Mouse (Mus musculus): Measurements from ENCODE around the gene Tango6. TPM values are rescaled to one million over a fixed set of nuclear protein-coding genes. Genes with fewer than 3 reads are reported as not detected.

Tango6 gene
- polyA plus RNA-seq, 1 experiment from 2014 or later = 6.7 TPM

GRCm38 (mm10) chr8:106850034-106850433 lies 167.2 kb downstream of the Tango6 start:
- Histone ChIP-seq H3K4me2 (no peak overlapping the region), H3K27ac (no peak overlapping the region), H3K9me3 (replicated peaks) (no peaks in the 10 kb centered on the region), H3K36me3 (no peaks in the 10 kb centered on the region), H3K4me1 (replicated peaks) (peaks cover 9% of the 10 kb centered on the region; the same call in 1 of the 2 replicates), H3K27me3 (no peaks in the 10 kb centered on the region), H3K9ac (no peak overlapping the region), H3K4me3 (no peak overlapping the region)
- 67% methylated on average over 10 of the region's 10 CpGs for WGBS
- no peak for ATAC-seq (replicated peaks; ENCODE audit: insufficient number of reproducible peaks, insufficient read depth, low FRiP score, low read depth)

GRCm38 (mm10) chr8:106854534-106855241 lies 171.8 kb downstream of the Tango6 start:
- Histone ChIP-seq H3K36me3 (no peaks in the 10 kb centered on the region), H3K9ac (no peak overlapping the region), H3K27ac (no peak overlapping the region), H3K4me1 (replicated peaks) (peaks cover 12% of the 10 kb centered on the region; the same call in 1 of the 2 replicates), H3K9me3 (replicated peaks) (no peaks in the 10 kb centered on the region), H3K27me3 (no peaks in the 10 kb centered on the region), H3K4me3 (no peak overlapping the region), H3K4me2 (no peak overlapping the region)
- WGBS = 29% methylated on average over 8 of the region's 8 CpGs
- peak; percentile 41; the same call in 1 of the 2 replicates for ATAC-seq (replicated peaks; ENCODE audit: insufficient number of reproducible peaks, insufficient read depth, low FRiP score, low read depth)

- Histone ChIP-seq H3K4me2 (no peak overlapping the region), H3K27ac (no peak overlapping the region), H3K4me1 (replicated peaks) (peaks cover 9% of the 10 kb centered on the region; the same call in 1 of the 2 replicates), H3K36me3 (no peaks in the 10 kb centered on the region), H3K4me3 (no peak overlapping the region), H3K9ac (no peak overlapping the region), H3K9me3 (replicated peaks) (no peaks in the 10 kb centered on the region), H3K27me3 (no peaks in the 10 kb centered on the region)
- no peak for ATAC-seq (replicated peaks; ENCODE audit: insufficient number of reproducible peaks, insufficient read depth, low FRiP score, low read depth)
- WGBS = 60% methylated on average over 3 of the region's 3 CpGs
These were observed 172.3 kb downstream of the Tango6 start for GRCm38 (mm10) chr8:106855242-106855562.

- H3K9ac ChIP-seq = no peak overlapping the region
- H3K36me3 ChIP-seq = no peaks in the 10 kb centered on the region
- no peak overlapping the region for H3K27ac ChIP-seq
- no peaks in the 10 kb centered on the region for H3K4me1 ChIP-seq (replicated peaks)
- WGBS = 80% methylated on average over 10 of the region's 10 CpGs
- H3K4me2 ChIP-seq = no peak overlapping the region
- 0 out of 2 replicates have a peak, but pooled peaks cover 3% of the 10 kb centered on the region for H3K27me3 ChIP-seq
- ATAC-seq (replicated peaks; ENCODE audit: insufficient number of reproducible peaks, insufficient read depth, low FRiP score, low read depth) = no peak
- no peaks in the 10 kb centered on the region for H3K9me3 ChIP-seq (replicated peaks)
- no peak overlapping the region for H3K4me3 ChIP-seq
These were observed 180.0 kb downstream of the Tango6 start for GRCm38 (mm10) chr8:106862845-106863244.

GRCm38 (mm10) chr8:106865354-106865753 lies 182.5 kb downstream of the Tango6 start:
- Histone ChIP-seq H3K9me3 (replicated peaks) (no peaks in the 10 kb centered on the region), H3K9ac (no peak overlapping the region), H3K4me2 (no peak overlapping the region), H3K4me3 (no peak overlapping the region), H3K36me3 (no peaks in the 10 kb centered on the region), H3K4me1 (replicated peaks) (peaks cover 6% of the 10 kb centered on the region), H3K27ac (no peak overlapping the region), H3K27me3 (peaks cover 19% of the 10 kb centered on the region)
- WGBS = 74% methylated on average over 9 of the region's 9 CpGs
- no peak for ATAC-seq (replicated peaks; ENCODE audit: insufficient number of reproducible peaks, insufficient read depth, low FRiP score, low read depth)

- H3K9ac ChIP-seq = peak within 1 kb of the TSS; percentile 66
- peaks cover 34% of the 10 kb centered on the region for H3K4me1 ChIP-seq (replicated peaks)
- WGBS = 3% methylated on average over 18 of the region's 18 CpGs
- peak within 1 kb of the TSS; percentile 99 for H3K4me2 ChIP-seq
- H3K27me3 ChIP-seq = peaks cover 28% of the 10 kb centered on the region
- H3K27ac ChIP-seq = no peak within 1 kb of the TSS
- peak within 1 kb of the TSS; percentile 66 for H3K4me3 ChIP-seq
- peaks cover 6% of the 10 kb centered on the region; the same call in 1 of the 2 replicates for H3K36me3 ChIP-seq
- no peaks in the 10 kb centered on the region for H3K9me3 ChIP-seq (replicated peaks)
- no peak for ATAC-seq (replicated peaks; ENCODE audit: insufficient number of reproducible peaks, insufficient read depth, low FRiP score, low read depth)
These were observed 187.2 kb downstream of the Tango6 start, which contains the start of gene Has3 for GRCm38 (mm10) chr8:106870051-106870450. Has3 (plus strand) TSS chr8:106870242.

GRCm38 (mm10) chr8:106870537-106871327 lies 187.9 kb downstream of the Tango6 start:
- Histone ChIP-seq H3K9ac (peak overlapping the region; percentile 66), H3K4me1 (replicated peaks) (peaks cover 34% of the 10 kb centered on the region), H3K4me2 (peak overlapping the region; percentile 99), H3K27ac (no peak overlapping the region), H3K9me3 (replicated peaks) (no peaks in the 10 kb centered on the region), H3K27me3 (peaks cover 28% of the 10 kb centered on the region), H3K36me3 (peaks cover 6% of the 10 kb centered on the region; the same call in 1 of the 2 replicates), H3K4me3 (peak overlapping the region; percentile 66)
- ATAC-seq (replicated peaks; ENCODE audit: insufficient number of reproducible peaks, insufficient read depth, low FRiP score, low read depth) = peak; percentile 41; the same call in 1 of the 2 replicates
- under 1% methylated on average over 60 of the region's 63 CpGs for WGBS

GRCm38 (mm10) chr8:106871328-106871926 lies 188.6 kb downstream of the Tango6 start:
- peaks cover 36% of the 10 kb centered on the region for H3K4me1 ChIP-seq (replicated peaks)
- H3K27me3 ChIP-seq = peaks cover 28% of the 10 kb centered on the region
- peak overlapping the region; percentile 99 for H3K4me2 ChIP-seq
- WGBS = 1% methylated on average over 15 of the region's 15 CpGs
- peak overlapping the region; percentile 66 for H3K4me3 ChIP-seq
- H3K36me3 ChIP-seq = peaks cover 6% of the 10 kb centered on the region; the same call in 1 of the 2 replicates
- no peak for ATAC-seq (replicated peaks; ENCODE audit: insufficient number of reproducible peaks, insufficient read depth, low FRiP score, low read depth)
- no peak overlapping the region for H3K27ac ChIP-seq
- no peaks in the 10 kb centered on the region for H3K9me3 ChIP-seq (replicated peaks)
- peak overlapping the region; percentile 66 for H3K9ac ChIP-seq

- peaks cover 28% of the 10 kb centered on the region for H3K27me3 ChIP-seq
- peak; percentile 64 for ATAC-seq (replicated peaks; ENCODE audit: insufficient number of reproducible peaks, insufficient read depth, low FRiP score, low read depth)
- peaks cover 6% of the 10 kb centered on the region; the same call in 1 of the 2 replicates for H3K36me3 ChIP-seq
- H3K4me1 ChIP-seq (replicated peaks) = peaks cover 41% of the 10 kb centered on the region
- H3K9ac ChIP-seq = peak overlapping the region; percentile 66
- H3K27ac ChIP-seq = 0 out of 2 replicates have a peak overlapping the region, but pooled peaks have one; percentile 35
- no peaks in the 10 kb centered on the region for H3K9me3 ChIP-seq (replicated peaks)
- peak overlapping the region; percentile 99 for H3K4me2 ChIP-seq
- H3K4me3 ChIP-seq = peak overlapping the region; percentile 66
- WGBS = 1% methylated on average over 22 of the region's 22 CpGs
These were observed 189.1 kb downstream of the Tango6 start for GRCm38 (mm10) chr8:106871931-106872371.

- H3K27me3 ChIP-seq = peaks cover 25% of the 10 kb centered on the region
These were observed 189.7 kb downstream of the Tango6 start for GRCm38 (mm10) chr8:106872454-106873034.

More at GRCm38 (mm10) chr8:106872454-106873034, 189.7 kb downstream of the Tango6 start:
- 16% methylated on average over 8 of the region's 8 CpGs for WGBS
- Histone ChIP-seq H3K27ac (0 out of 2 replicates have a peak overlapping the region, but pooled peaks have one; percentile 35), H3K4me1 (replicated peaks) (peaks cover 41% of the 10 kb centered on the region), H3K9ac (peak overlapping the region; percentile 66), H3K4me2 (peak overlapping the region; percentile 99), H3K36me3 (peaks cover 6% of the 10 kb centered on the region; the same call in 1 of the 2 replicates), H3K9me3 (replicated peaks) (no peaks in the 10 kb centered on the region), H3K4me3 (peak overlapping the region; percentile 66)
- no peak for ATAC-seq (replicated peaks; ENCODE audit: insufficient number of reproducible peaks, insufficient read depth, low FRiP score, low read depth)

Data from heart, embryonic 15.5 days (tissue).